17 mouse cellular contexts compared by ENCODE assay signal in genomic region chr12:111225197-111225780, GRCm38 (mm10). TPM values are rescaled to one million over a fixed set of nuclear protein-coding genes. Genes with fewer than 3 reads are reported as not detected.
DNase-seq lines count a peak whose midpoint lies in the region; ATAC-seq and TF ChIP-seq lines count a peak whose summit lies in the region.
"Had no signal": no experiment of that assay in that cellular context is flagged by ENCODE, and none has a peak within 500 bp of the region (broad histone marks: within the 10 kb centered on the region; RNA-seq: fewer than 3 reads in every experiment).

No protein-coding gene starts in this region.

- H3K4me1 ChIP-seq in forebrain, embryonic 15.5 days = no peaks in the 10 kb centered on the region
- H3K4me1 ChIP-seq in forebrain, embryonic 16.5 days (replicated peaks; ENCODE audit: control insufficient read depth, insufficient read depth, low read length) = no peaks in the 10 kb centered on the region
- H3K4me1 ChIP-seq in embryonic facial prominence, embryonic 13.5 days = peaks cover 12% of the 10 kb centered on the region

- no peak overlapping the region for H3K4me2 ChIP-seq in forebrain, embryonic 15.5 days (replicated peaks)
- H3K4me2 ChIP-seq in forebrain, embryonic 16.5 days (ENCODE audit: low read length) = no peak overlapping the region
- no peak overlapping the region for H3K4me2 ChIP-seq in embryonic facial prominence, embryonic 13.5 days

- no peak overlapping the region for H3K9ac ChIP-seq in forebrain, embryonic 15.5 days (replicated peaks)
- no peak overlapping the region for H3K9ac ChIP-seq in forebrain, embryonic 16.5 days (replicated peaks; ENCODE audit: low read depth, low read length)
- H3K9ac ChIP-seq in embryonic facial prominence, embryonic 13.5 days = 0 out of 2 replicates have a peak overlapping the region, but pooled peaks have one; percentile 3

- peaks cover 6% of the 10 kb centered on the region; the same call in 1 of the 2 replicates for H3K9me3 ChIP-seq in forebrain, embryonic 15.5 days
- H3K9me3 ChIP-seq in forebrain, embryonic 16.5 days (ENCODE audit: control insufficient read depth, low read length) = peaks cover 5% of the 10 kb centered on the region; the same call in 1 of the 2 replicates
- H3K9me3 ChIP-seq in embryonic facial prominence, embryonic 13.5 days = peaks cover 3% of the 10 kb centered on the region; the same call in 1 of the 2 replicates

- no peaks in the 10 kb centered on the region for H3K27me3 ChIP-seq in forebrain, embryonic 15.5 days
- no peaks in the 10 kb centered on the region for H3K27me3 ChIP-seq in forebrain, embryonic 16.5 days (replicated peaks; ENCODE audit: control insufficient read depth, insufficient read depth, low read length)
- no peaks in the 10 kb centered on the region for H3K27me3 ChIP-seq in embryonic facial prominence, embryonic 13.5 days

- H3K27ac ChIP-seq in forebrain, embryonic 15.5 days (replicated peaks) = 0 out of 2 replicates have a peak overlapping the region, but pooled peaks have one; percentile 11
- no peak overlapping the region for H3K27ac ChIP-seq in forebrain, embryonic 16.5 days (ENCODE audit: low read length)
- peak overlapping the region; percentile 71 for H3K27ac ChIP-seq in layer of hippocampus, adult 2 months
- H3K27ac ChIP-seq in embryonic facial prominence, embryonic 13.5 days = peak overlapping the region; percentile 60

- 81% methylated on average over 10 of the region's 10 CpGs for WGBS in forebrain, embryonic 15.5 days
- WGBS in forebrain, embryonic 16.5 days = 77% methylated on average over 10 of the region's 10 CpGs
- WGBS in embryonic facial prominence, embryonic 13.5 days = 48% methylated on average over 10 of the region's 10 CpGs

- no peak for ATAC-seq in forebrain, embryonic 15.5 days (replicated peaks)
- no peak for ATAC-seq in forebrain, embryonic 16.5 days
- no peak for ATAC-seq in embryonic facial prominence, embryonic 13.5 days (ENCODE audit: insufficient number of reproducible peaks, insufficient read depth, low FRiP score, low TSS enrichment, low read depth)
- ATAC-seq: intestine, postnatal 0 days had no signal

- TF ChIP-seq CTCF in layer of hippocampus, adult 2 months (conservative IDR thresholded peaks at IDR 0.05) = no peak

- no peak overlapping the region for H3K4me3 ChIP-seq in forebrain, embryonic 15.5 days
- H3K4me3 ChIP-seq in forebrain, embryonic 16.5 days (replicated peaks; ENCODE audit: low read length) = no peak overlapping the region
- no peak overlapping the region for H3K4me3 ChIP-seq in layer of hippocampus, adult 2 months
- H3K4me3 ChIP-seq in embryonic facial prominence, embryonic 13.5 days = no peak overlapping the region

- no peak for DNase-seq in layer of hippocampus, adult 2 months (ENCODE audit: low spot score in 2 of 2)
- DNase-seq in layer of hippocampus, postnatal 36 days = no peak
- peak; percentile 21 for DNase-seq in lung, postnatal 14 days
- DNase-seq in gastrocnemius, postnatal 10 days = no peak
- DNase-seq in thymus, postnatal 36 days = no peak
- DNase-seq: layer of hippocampus, adult 9-11 months; right cerebral cortex, postnatal 14 days; thymus, postnatal 25 days had no signal

- H3K36me3 ChIP-seq in forebrain, embryonic 15.5 days = peaks cover 17% of the 10 kb centered on the region
- H3K36me3 ChIP-seq in forebrain, embryonic 16.5 days (ENCODE audit: control insufficient read depth, insufficient read depth) = peaks cover 17% of the 10 kb centered on the region
- H3K36me3 ChIP-seq in embryonic facial prominence, embryonic 13.5 days = peaks cover 40% of the 10 kb centered on the region

RNA-seq across cellular contexts. Expression of gene 4930595D18Rik, which starts 41.0 kb away (rescaled TPM):
- polyA plus RNA-seq in forebrain, embryonic 15.5 days (2015; fragmentation: Nextera tagmentation; extraction: Ambion mirVana) = not detected in 2 replicates
- polyA plus RNA-seq in forebrain, embryonic 16.5 days (2015; fragmentation: Nextera tagmentation; extraction: Ambion mirVana) = not detected in 2 replicates
- total RNA-seq in layer of hippocampus, adult 2 months (2021) = not detected
- total RNA-seq in layer of hippocampus, postnatal 36 days (2021) = not detected
- not detected in 2 replicates for polyA plus RNA-seq in embryonic facial prominence, embryonic 13.5 days (2015; fragmentation: Nextera tagmentation; extraction: Ambion mirVana)
- under 1 TPM; 0.31 to 0.45 TPM for total RNA-seq in gastrocnemius, postnatal 10 days (2021)
- total RNA-seq: gastrocnemius, adult 8-10 months; megakaryocyte, adult 5-6 weeks had no signal
- polyA plus RNA-seq: heart, embryonic 14.5 days; intestine, postnatal 0 days; limb, embryonic 11.5 days; neural tube, embryonic 14.5 days had no signal

RNA-seq across cellular contexts. Expression of gene Amn, which starts 45.6 kb away (rescaled TPM):
- polyA plus RNA-seq in forebrain, embryonic 15.5 days (2015; fragmentation: Nextera tagmentation; extraction: Ambion mirVana) = 5.0 and 6.4 TPM in 2 replicates
- polyA plus RNA-seq in forebrain, embryonic 16.5 days (2015; fragmentation: Nextera tagmentation; extraction: Ambion mirVana) = 6.8 and 8.2 TPM in 2 replicates
- total RNA-seq in layer of hippocampus, adult 2 months (2021) = 1 to 10 TPM; 4.7 to 5.4 TPM
- 1 to 10 TPM; 2.8 to 4.7 TPM for total RNA-seq in layer of hippocampus, postnatal 36 days (2021)
- polyA plus RNA-seq in embryonic facial prominence, embryonic 13.5 days (2015; fragmentation: Nextera tagmentation; extraction: Ambion mirVana) = 1.5 and 1.8 TPM in 2 replicates
- under 1 TPM in 1 of 2 experiments, not detected in 1; 0.34 TPM for total RNA-seq in gastrocnemius, postnatal 10 days (2021)
- total RNA-seq: gastrocnemius, adult 8-10 months had no signal

RNA-seq across cellular contexts. Expression of gene Traf3, which starts 59.1 kb away (rescaled TPM):
- 14.7 and 17.3 TPM in 2 replicates for polyA plus RNA-seq in forebrain, embryonic 15.5 days (2015; fragmentation: Nextera tagmentation; extraction: Ambion mirVana)
- polyA plus RNA-seq in forebrain, embryonic 16.5 days (2015; fragmentation: Nextera tagmentation; extraction: Ambion mirVana) = 14.0 and 15.8 TPM in 2 replicates
- total RNA-seq in layer of hippocampus, adult 2 months (2021) = 10 to 100 TPM; 58.2 to 64.1 TPM
- 10 to 100 TPM; 71.9 to 86.6 TPM for total RNA-seq in layer of hippocampus, postnatal 36 days (2021)
- 13.6 and 15.0 TPM in 2 replicates for polyA plus RNA-seq in embryonic facial prominence, embryonic 13.5 days (2015; fragmentation: Nextera tagmentation; extraction: Ambion mirVana)
- 10 to 100 TPM; 20.6 to 26.6 TPM for total RNA-seq in gastrocnemius, postnatal 10 days (2021)
